Mouse (Mus musculus): Measurements from ENCODE around the gene Arf4.

- TF ChIP-seq CTCF (IDR thresholded peaks at IDR 0.05; ENCODE audit: low read depth) (no peak), EP300 (optimal IDR thresholded peaks at IDR 0.05) (no peak)
These were observed 42.0 kb upstream of the Arf4 start for GRCm38 (mm10) chr14:26595695-26596365.

Data from stomach, postnatal 0 days (tissue).